In genomic region chr1:177623304-177623726, GRCm38 (mm10) we compare ENCODE assay signal across 8 mouse cellular contexts.
DNase-seq lines count a peak whose midpoint lies in the region; ATAC-seq and TF ChIP-seq lines count a peak whose summit lies in the region.

No protein-coding gene starts in this region.

- H3K4me1 ChIP-seq in intestine, embryonic 15.5 days (replicated peaks) = peaks cover 8% of the 10 kb centered on the region
- H3K4me1 ChIP-seq in lung, adult 2 months (ENCODE audit: control insufficient read depth, insufficient read depth, low read length) = peaks cover 4% of the 10 kb centered on the region

- WGBS in intestine, embryonic 15.5 days = 19% methylated on average over 6 of the region's 6 CpGs
- WGBS in lung, adult 2 months = 18% methylated on average over 6 of the region's 6 CpGs

- peak; percentile 23 for DNase-seq in ovary, adult 18-20 months (ENCODE audit: low spot score)
- DNase-seq in ovary, postnatal 36 days (ENCODE audit: low spot score) = no peak
- DNase-seq in gastrocnemius, adult 18-20 months (ENCODE audit: low spot score) = peak; percentile 55
- peak; percentile 28 for DNase-seq in lung, adult 2 months
- no peak for DNase-seq in right cerebral cortex, postnatal 4 days
- DNase-seq in layer of hippocampus, adult 11-12 months (ENCODE audit: low spot score) = no peak
- DNase-seq in layer of hippocampus, postnatal 10 days (ENCODE audit: low spot score in 2 of 2) = no peak

- H3K4me3 ChIP-seq in intestine, embryonic 15.5 days (replicated peaks) = no peak overlapping the region
- no peak overlapping the region for H3K4me3 ChIP-seq in lung, adult 2 months (replicated peaks; ENCODE audit: extremely low read depth, low read depth, low read length)

- H3K27me3 ChIP-seq in intestine, embryonic 15.5 days (replicated peaks) = no peaks in the 10 kb centered on the region

- 0 out of 2 replicates have a peak, but pooled peaks have one; percentile 6 for TF ChIP-seq POLR2A in lung, adult 2 months (IDR thresholded peaks at IDR 0.05; ENCODE audit: borderline replicate concordance, extremely low read depth, low read depth, low read length)

- no peaks in the 10 kb centered on the region for H3K36me3 ChIP-seq in intestine, embryonic 15.5 days

- H3K9me3 ChIP-seq in intestine, embryonic 15.5 days = no peaks in the 10 kb centered on the region

- TF ChIP-seq CTCF in lung, adult 2 months (IDR thresholded peaks at IDR 0.05; ENCODE audit: insufficient read depth, low read length) = no peak

- H3K4me2 ChIP-seq in intestine, embryonic 15.5 days (replicated peaks) = no peak overlapping the region

- peak; percentile 89 for ATAC-seq in intestine, embryonic 15.5 days

- H3K9ac ChIP-seq in intestine, embryonic 15.5 days = no peak overlapping the region

- peak overlapping the region; percentile 70 for H3K27ac ChIP-seq in intestine, embryonic 15.5 days

Comparison
In these comparisons a context has a peak if more than half of its experiments do, and no peak if none do; other contexts are left out.
1. DNase-seq: peak in ovary, adult 18-20 months (single experiment), gastrocnemius, adult 18-20 months (single experiment) and lung, adult 2 months (single experiment); none in ovary, postnatal 36 days (single experiment), right cerebral cortex, postnatal 4 days (single experiment), layer of hippocampus, adult 11-12 months (single experiment) and layer of hippocampus, postnatal 10 days (0 of 2).